Mouse (Mus musculus) bone marrow macrophage, adult 2 months (primary cell): ENCODE measurements around the gene Baz2b.

ENCODE experiments used
- CTCF ChIP-seq: IDR thresholded peaks from 2 replicates; pipeline ENCODE4 v1.5.1; 2012; ENCODE audit warnings: low read depth, mild to moderate bottlenecking, low read length, moderate library complexity
- POLR2A ChIP-seq: IDR thresholded peaks from 2 replicates; pipeline ENCODE4 v1.6.1; 2012; ENCODE audit warnings: mild to moderate bottlenecking, low read depth, low read length, borderline replicate concordance

- TF ChIP-seq CTCF (no peak), POLR2A (no peak)
Observed at GRCm38 (mm10) chr2:60120681-60121080, 89.0 kb downstream of the Baz2b start.
